Mouse (Mus musculus) limb, embryonic 12.5 days (tissue): Measurements from ENCODE around the gene Mxra8. TPM values are rescaled to one million over a fixed set of nuclear protein-coding genes. Genes with fewer than 3 reads are reported as not detected.

Experiments
- ATAC-seq: fragments of 200-750 bp; cut with Nextera tagmentation; 2 replicates; pipeline ENCODE4 v1.8.0; 2017; ENCODE audit warnings: low read depth, moderate TSS enrichment; ENCODE audit not compliant: insufficient number of reproducible peaks, insufficient read depth, low FRiP score, low TSS enrichment
- H3K27ac ChIP-seq: fragments of 300-500 bp; sonication (generic); 2 replicates; pipeline ENCODE4 v1.5.1; 2016; ENCODE audit warnings: mild to moderate bottlenecking, moderate library complexity
- H3K27me3 ChIP-seq: fragments of 300-500 bp; sonication (generic); 2 replicates; pipeline ENCODE4 v1.6.1; 2016; ENCODE audit warnings: mild to moderate bottlenecking, moderate library complexity
- H3K36me3 ChIP-seq: fragments of 300-500 bp; sonication (generic); 2 replicates; pipeline ENCODE4 v1.6.1; 2016; ENCODE audit warnings: mild to moderate bottlenecking, moderate library complexity
- H3K4me1 ChIP-seq: fragments of 300-500 bp; sonication (generic); replicated peaks from 2 replicates; pipeline ENCODE4 v1.6.1; 2016
- H3K4me2 ChIP-seq: fragments of 300-500 bp; sonication (generic); 2 replicates; pipeline ENCODE4 v1.6.1; 2016; ENCODE audit warnings: mild to moderate bottlenecking, moderate library complexity
- H3K4me3 ChIP-seq: fragments of 300-500 bp; sonication (generic); replicated peaks from 2 replicates; pipeline ENCODE4 v1.5.1; 2016; ENCODE audit warnings: mild to moderate bottlenecking
- H3K9ac ChIP-seq: fragments of 300-500 bp; sonication (generic); replicated peaks from 2 replicates; pipeline ENCODE4 v1.6.1; 2016; ENCODE audit warnings: mild to moderate bottlenecking, moderate library complexity
- H3K9me3 ChIP-seq: fragments of 300-500 bp; sonication (generic); 2 replicates; pipeline ENCODE4 v1.6.1; 2016; ENCODE audit warnings: mild to moderate bottlenecking, moderate library complexity
- WGBS: fragments of 180-500 bp; shearing (Covaris S2); methylation state at CpG from one replicate; pipeline ENCODE4 v1.1.7; 2016; 5-methylcytosine and 5-hydroxymethylcytosine counted together
- polyA plus RNA-seq: library from polyadenylated mRNA; unstranded; fragments of >200 nt; fragmentation: Nextera tagmentation; extraction: Ambion mirVana; gene quantifications from 2 replicates; pipeline ENCODE4 v1.2.1, GENCODE M21; 2016

Mxra8 gene
- 44.9 and 62.1 TPM in 2 replicates for polyA plus RNA-seq

DNA sequence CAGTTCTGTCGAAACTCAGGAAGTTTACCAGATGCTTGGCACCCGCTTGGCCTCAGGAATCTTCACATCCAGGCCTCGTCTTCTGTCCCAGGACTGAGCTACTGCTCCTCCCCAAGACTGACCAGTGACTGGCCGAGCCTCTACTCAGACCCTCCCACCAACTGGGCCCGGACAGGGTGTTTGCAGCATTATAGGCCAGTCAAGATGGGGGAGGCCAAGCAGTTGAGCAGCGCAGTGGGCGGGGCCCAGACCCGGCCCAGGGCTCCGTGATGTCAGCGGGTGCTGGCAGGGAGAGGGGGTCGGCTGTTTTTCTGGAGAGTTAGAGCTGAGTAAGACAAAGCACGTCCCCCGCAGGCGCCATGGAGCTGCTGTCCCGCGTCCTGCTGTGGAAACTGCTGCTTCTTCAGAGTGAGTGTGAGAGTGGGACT lies at the start of gene Mxra8:
Mxra8 (plus strand) TSS at position 198 of the 428 bp plus-strand sequence.
- H3K4me3 ChIP-seq: peak within 1 kb of the TSS; percentile 52
- no peaks in the 10 kb centered on the region for H3K9me3 ChIP-seq
- H3K4me1 ChIP-seq: peaks cover 30% of the 10 kb centered on the region
- ATAC-seq: peak; percentile 80
- peak within 1 kb of the TSS; percentile 63 for H3K27ac ChIP-seq
- H3K27me3 ChIP-seq: peaks cover 8% of the 10 kb centered on the region; the same call in 1 of the 2 replicates
- peak within 1 kb of the TSS; percentile 98 for H3K4me2 ChIP-seq
- H3K9ac ChIP-seq: peak within 1 kb of the TSS; percentile 59
- 3% methylated on average over 16 of the region's 16 CpGs for WGBS
- peaks cover 25% of the 10 kb centered on the region for H3K36me3 ChIP-seq

DNA sequence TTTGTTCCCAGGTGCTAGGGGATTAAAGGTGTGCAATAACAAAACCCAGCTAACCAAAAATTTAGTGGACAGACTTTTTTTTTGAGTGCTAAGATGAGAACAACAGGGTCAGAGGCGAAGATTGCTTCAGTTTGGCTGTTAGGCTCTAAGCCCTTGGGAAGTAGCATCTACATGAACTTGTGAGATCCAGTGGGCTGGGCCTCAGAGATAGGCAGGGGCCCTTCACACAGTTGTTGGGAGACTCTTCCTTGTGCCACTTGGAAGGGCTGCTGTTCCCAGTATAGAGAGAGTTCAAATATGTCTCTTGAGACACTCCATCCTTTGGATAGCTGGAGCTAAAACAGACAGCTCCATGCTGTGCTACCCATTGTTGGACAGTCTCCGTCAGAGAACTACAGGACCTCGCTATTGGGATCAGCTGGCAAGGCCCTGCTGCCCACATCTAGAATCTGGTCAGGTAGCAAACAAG lies 49.4 kb upstream of the Mxra8 start, which contains the start of gene Ankrd65:
Ankrd65 (plus strand) TSS at position 419 of the 469 bp plus-strand sequence.
- H3K27me3 ChIP-seq: peaks cover 18% of the 10 kb centered on the region
- H3K4me3 ChIP-seq: no peak within 1 kb of the TSS
- H3K36me3 ChIP-seq: no peaks in the 10 kb centered on the region
- H3K4me2 ChIP-seq: no peak within 1 kb of the TSS
- ATAC-seq: no peak
- no peak within 1 kb of the TSS; the same call in 1 of the 2 replicates for H3K9ac ChIP-seq
- H3K4me1 ChIP-seq: no peaks in the 10 kb centered on the region
- WGBS: 83% methylated on average over 3 of the region's 3 CpGs
- no peak within 1 kb of the TSS for H3K27ac ChIP-seq
- H3K9me3 ChIP-seq: no peaks in the 10 kb centered on the region

DNA sequence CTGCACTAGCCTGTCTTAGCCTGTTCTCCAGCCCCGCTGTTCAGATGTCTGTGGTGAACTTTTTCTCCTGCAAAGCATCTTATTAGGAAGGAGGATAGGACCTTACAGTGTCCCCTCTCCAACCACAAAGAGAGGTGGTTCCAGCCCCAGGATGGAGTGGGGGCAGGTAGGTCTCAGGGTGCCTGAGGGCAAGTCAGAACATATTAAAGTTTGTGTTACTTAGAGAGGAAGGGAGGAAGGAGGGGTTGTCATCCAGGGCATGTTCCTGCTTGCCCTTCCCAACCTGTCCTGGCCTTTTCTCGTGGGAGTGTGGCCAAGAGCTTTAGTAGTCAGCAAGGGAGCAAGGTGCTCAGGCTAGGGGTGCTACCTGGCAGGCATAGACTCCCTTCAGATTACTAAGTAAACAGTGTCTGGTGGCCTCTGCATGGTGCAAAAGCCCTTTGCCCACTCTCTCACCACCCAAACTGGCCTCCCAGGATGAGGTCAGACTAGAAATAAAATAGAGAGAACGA lies 48.8 kb upstream of the Mxra8 start:
- no peaks in the 10 kb centered on the region for H3K9me3 ChIP-seq
- 56% methylated on average over 3 of the region's 3 CpGs for WGBS
- no peak overlapping the region for H3K4me3 ChIP-seq
- H3K4me1 ChIP-seq: no peaks in the 10 kb centered on the region
- no peak overlapping the region; the same call in 1 of the 2 replicates for H3K9ac ChIP-seq
- no peak overlapping the region for H3K4me2 ChIP-seq
- no peaks in the 10 kb centered on the region for H3K36me3 ChIP-seq
- H3K27me3 ChIP-seq: peaks cover 18% of the 10 kb centered on the region
- ATAC-seq: no peak
- no peak overlapping the region for H3K27ac ChIP-seq

DNA sequence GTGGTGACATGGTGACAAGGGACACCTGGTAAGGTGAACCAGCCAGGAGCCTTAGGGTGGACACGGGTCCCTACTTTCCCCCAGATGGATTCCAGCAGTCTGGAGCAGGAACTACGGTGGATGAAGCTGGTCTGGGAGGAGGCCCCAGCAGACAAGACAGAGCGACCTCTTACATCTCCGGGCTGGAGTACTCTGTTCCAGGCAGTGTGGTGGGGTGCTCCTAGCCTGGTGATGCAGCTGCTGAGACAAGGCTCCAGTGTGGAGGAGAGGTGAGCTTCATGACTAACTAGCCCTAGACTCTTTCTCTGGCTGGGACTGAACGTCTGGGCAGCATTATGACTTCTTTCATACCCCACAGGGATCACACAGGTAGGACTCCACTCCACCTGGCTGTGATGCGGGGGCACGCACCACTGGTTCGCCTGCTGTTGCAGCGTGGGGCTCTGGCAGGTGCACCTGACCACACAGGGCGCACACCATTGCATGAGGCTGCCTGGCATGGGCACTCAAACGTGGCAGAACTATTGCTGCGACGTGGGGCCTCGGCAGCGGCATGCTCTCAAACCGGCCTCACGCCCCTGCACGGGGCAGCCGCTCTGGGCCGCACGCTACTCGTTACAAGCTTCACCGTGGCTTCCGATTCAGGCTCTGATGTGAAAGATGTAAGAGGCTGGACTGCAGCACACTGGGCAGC lies 48.1 kb upstream of the Mxra8 start:
- H3K4me3 ChIP-seq: no peak overlapping the region
- no peak overlapping the region for H3K4me2 ChIP-seq
- no peaks in the 10 kb centered on the region for H3K36me3 ChIP-seq
- no peak overlapping the region for H3K27ac ChIP-seq
- H3K9ac ChIP-seq: no peak overlapping the region; the same call in 1 of the 2 replicates
- no peaks in the 10 kb centered on the region for H3K4me1 ChIP-seq
- WGBS: 75% methylated on average over 24 of the region's 24 CpGs
- H3K9me3 ChIP-seq: no peaks in the 10 kb centered on the region
- ATAC-seq: no peak
- H3K27me3 ChIP-seq: peaks cover 18% of the 10 kb centered on the region

DNA sequence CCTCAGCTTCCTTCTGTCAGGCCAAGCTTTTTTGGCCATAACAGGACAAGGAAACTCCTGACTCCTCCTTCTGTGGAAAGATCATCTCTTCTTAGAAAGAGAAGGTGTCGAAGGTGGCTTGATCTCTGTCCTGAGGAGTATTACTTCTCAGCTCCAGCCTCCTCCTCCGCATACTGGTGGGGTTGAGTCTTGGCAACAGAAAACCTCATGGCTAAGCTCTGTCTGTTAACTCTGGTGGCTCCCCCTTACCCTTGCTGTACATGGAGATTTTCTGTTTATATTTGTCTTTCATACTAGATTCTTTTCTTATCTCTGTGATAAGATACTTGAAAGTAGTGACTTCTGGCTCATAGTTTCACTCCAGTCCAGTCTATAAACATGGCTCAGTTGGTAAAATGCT lies 45.8 kb upstream of the Mxra8 start:
- peaks cover 18% of the 10 kb centered on the region for H3K27me3 ChIP-seq
- H3K27ac ChIP-seq: no peak overlapping the region
- ATAC-seq: no peak
- H3K9ac ChIP-seq: no peak overlapping the region
- no peak overlapping the region for H3K4me3 ChIP-seq
- H3K36me3 ChIP-seq: no peaks in the 10 kb centered on the region
- H3K4me2 ChIP-seq: no peak overlapping the region
- H3K9me3 ChIP-seq: no peaks in the 10 kb centered on the region
- H3K4me1 ChIP-seq: no peaks in the 10 kb centered on the region
- WGBS: 80% methylated on average over 2 of the region's 2 CpGs

DNA sequence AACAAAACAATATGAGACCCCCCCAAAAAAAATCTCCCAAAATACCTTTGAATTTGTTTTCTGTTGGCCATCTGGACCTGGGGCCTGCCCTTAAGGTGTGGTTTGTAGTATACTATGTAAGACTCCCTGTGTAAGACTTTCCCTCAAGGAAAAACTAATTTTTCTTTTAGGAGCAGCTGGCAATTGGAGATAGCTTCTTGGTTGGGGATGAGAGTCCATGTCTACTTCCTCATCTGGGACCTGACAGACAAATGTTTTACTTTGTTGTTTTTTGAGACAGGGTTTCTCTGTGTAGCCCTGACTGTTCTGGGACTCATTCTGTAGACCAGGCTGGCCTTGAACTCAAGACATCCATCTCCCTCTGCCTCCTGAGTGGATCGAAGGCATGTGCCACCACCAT lies 37.4 kb upstream of the Mxra8 start:
- Histone ChIP-seq H3K4me2 (no peak overlapping the region), H3K36me3 (peaks cover 23% of the 10 kb centered on the region), H3K4me3 (no peak overlapping the region), H3K9me3 (no peaks in the 10 kb centered on the region), H3K27me3 (no peaks in the 10 kb centered on the region), H3K27ac (no peak overlapping the region), H3K4me1 (peaks cover 14% of the 10 kb centered on the region), H3K9ac (no peak overlapping the region)
- WGBS: 100% methylated on average over 1 of the region's 1 CpGs
- no peak for ATAC-seq

DNA sequence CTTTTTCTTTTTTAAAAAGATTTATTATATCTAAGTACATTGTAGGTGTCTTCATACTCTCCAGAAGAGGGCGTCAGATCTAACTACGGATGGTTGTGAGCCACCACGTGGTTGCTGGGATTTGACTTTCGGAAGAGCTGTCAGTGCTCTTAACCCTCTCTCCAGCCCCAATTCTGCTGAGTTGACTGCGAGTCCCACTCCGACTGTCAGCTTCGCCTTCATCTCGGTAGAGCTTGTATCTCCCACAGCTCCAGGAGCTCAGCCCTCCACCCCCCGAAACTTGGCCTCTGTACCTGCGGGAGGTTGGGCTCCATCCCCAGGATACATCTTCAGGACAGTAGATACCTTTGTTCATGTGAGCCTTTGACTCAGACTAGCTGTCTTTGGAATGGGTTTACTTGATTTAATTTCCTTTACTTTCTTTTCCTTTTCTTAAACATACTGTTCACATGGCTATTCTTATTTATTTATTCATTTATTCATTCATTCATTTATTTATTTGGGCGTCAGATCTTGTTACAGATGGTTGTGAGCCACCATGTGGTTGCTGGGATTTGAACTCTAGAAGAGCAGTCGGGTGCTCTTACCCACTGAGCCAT lies 36.6 kb upstream of the Mxra8 start, which contains the start of gene Mrpl20:
Mrpl20 (plus strand) TSS at position 138 of the 599 bp plus-strand sequence.
- Histone ChIP-seq H3K4me1 (peaks cover 14% of the 10 kb centered on the region), H3K9ac (peak within 1 kb of the TSS; percentile 84), H3K36me3 (peaks cover 31% of the 10 kb centered on the region), H3K4me3 (peak within 1 kb of the TSS; percentile 95), H3K9me3 (no peaks in the 10 kb centered on the region), H3K27me3 (no peaks in the 10 kb centered on the region), H3K4me2 (peak within 1 kb of the TSS; percentile 77), H3K27ac (peak within 1 kb of the TSS; percentile 75; the same call in 1 of the 2 replicates)
- ATAC-seq: peak; percentile 63; the same call in 1 of the 2 replicates
- 13% methylated on average over 12 of the region's 12 CpGs for WGBS

DNA sequence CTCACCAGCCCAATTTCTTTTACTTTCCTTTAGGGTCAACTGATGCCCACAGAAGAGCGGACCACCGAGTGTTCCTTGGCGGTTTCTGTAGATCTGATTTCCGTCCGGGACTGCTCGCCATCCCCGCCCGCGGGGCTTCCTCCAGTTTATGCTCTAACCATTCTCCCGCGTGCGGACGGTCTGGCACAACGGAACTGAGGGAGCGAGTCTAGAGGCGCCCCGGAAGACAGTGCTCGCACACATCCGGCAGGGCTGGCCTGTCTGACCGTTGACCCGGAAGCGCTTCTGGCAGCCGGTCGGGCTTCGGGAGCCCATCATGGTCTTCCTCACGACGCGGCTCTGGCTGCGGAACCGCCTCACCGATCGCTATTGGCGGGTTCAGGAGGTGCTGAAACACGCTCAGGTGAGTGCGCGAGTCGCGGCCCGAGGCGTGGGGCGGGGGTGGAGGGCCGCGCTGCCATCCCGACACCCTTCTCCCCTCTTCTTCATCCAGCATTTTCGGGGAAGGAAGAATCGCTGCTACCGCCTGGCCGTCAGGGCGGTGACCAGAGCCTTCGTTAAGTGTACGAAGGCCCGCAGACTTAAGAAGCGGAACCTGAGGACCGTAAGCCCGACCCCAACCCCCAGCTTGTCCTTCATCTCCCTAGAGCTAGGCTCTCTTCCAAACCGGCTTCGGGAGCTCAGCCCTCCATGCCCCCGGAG lies 36.0 kb upstream of the Mxra8 start:
- H3K27me3 ChIP-seq: no peaks in the 10 kb centered on the region
- under 1% methylated on average over 57 of the region's 58 CpGs for WGBS
- H3K4me1 ChIP-seq: peaks cover 14% of the 10 kb centered on the region
- no peaks in the 10 kb centered on the region for H3K9me3 ChIP-seq
- peak overlapping the region; percentile 95 for H3K4me3 ChIP-seq
- peak overlapping the region; percentile 77 for H3K4me2 ChIP-seq
- peak; percentile 91 for ATAC-seq
- H3K9ac ChIP-seq: peak overlapping the region; percentile 84
- peak overlapping the region; percentile 75; the same call in 1 of the 2 replicates for H3K27ac ChIP-seq
- peaks cover 37% of the 10 kb centered on the region for H3K36me3 ChIP-seq

DNA sequence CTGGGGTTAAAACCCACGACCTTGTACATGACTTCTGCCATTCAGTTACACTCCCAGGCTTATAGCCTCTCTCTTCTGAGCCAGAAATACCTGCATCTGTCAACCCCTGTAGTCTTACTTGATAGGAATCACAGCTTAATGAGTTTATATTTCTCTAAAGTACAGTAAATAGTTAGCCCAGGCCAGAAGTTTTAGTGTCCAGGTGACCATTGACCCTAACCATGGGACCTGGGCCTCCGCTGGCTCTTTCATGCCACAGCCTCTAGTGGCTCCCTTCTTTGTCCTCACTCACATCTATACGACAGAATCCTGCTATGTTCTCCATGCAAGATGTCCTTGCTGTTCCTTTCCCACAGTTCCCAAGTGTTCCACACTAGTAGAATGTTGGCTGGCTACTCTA lies 31.6 kb upstream of the Mxra8 start:
- H3K9me3 ChIP-seq: no peaks in the 10 kb centered on the region
- peaks cover 65% of the 10 kb centered on the region for H3K36me3 ChIP-seq
- H3K4me1 ChIP-seq: peaks cover 20% of the 10 kb centered on the region
- ATAC-seq: no peak
- H3K4me3 ChIP-seq: no peak overlapping the region
- no peak overlapping the region for H3K4me2 ChIP-seq
- WGBS: 87% methylated on average over 3 of the region's 3 CpGs
- H3K27me3 ChIP-seq: no peaks in the 10 kb centered on the region
- H3K27ac ChIP-seq: no peak overlapping the region
- H3K9ac ChIP-seq: no peak overlapping the region

DNA sequence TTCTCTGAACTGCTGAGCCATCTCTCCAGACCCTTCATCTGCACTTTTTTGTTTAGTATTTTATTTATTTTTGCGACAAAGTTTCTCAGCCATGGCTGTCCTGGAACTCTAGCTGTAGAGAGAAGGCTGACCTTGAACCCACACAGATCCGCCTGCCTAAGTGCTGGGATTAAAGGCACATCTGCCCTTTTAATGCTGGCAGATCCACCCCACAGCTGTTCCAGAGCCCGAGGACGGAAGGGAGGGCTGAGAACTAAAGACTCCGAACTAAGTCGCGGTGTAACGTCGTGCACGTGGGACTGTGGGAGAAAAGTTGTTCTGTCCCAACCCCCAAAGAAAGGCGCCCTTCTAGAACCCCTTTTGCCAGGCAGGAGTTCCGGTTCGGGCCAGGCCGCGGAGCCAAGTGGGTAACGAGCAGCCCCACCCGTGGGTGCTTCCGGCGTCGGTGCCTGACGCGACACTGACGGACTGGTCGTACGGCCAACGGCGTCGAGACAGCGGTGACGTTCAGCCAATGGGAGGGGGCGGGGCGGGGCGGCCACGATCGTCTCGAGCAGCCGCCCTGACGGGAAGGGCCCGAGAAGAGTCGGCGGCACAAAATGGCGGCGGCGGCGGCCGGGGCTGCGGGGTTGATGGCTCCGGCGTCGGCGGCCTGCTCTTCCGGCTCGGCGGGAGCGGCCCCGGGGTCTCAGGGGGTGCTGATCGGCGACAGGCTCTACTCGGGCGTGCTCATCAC lies 27.4 kb upstream of the Mxra8 start, which contains the start of gene Ccnl2:
Ccnl2 (plus strand) TSS at position 561 of the 736 bp plus-strand sequence.
- peaks cover 22% of the 10 kb centered on the region for H3K4me1 ChIP-seq
- peak within 1 kb of the TSS; percentile 82 for H3K4me2 ChIP-seq
- WGBS: 1% methylated on average over 60 of the region's 60 CpGs
- peak within 1 kb of the TSS; percentile 94 for H3K27ac ChIP-seq
- H3K9ac ChIP-seq: peak within 1 kb of the TSS; percentile 99
- peak; percentile 98 for ATAC-seq
- no peaks in the 10 kb centered on the region for H3K27me3 ChIP-seq
- H3K4me3 ChIP-seq: peak within 1 kb of the TSS; percentile 99
- H3K9me3 ChIP-seq: no peaks in the 10 kb centered on the region
- peaks cover 76% of the 10 kb centered on the region for H3K36me3 ChIP-seq
